Mouse (Mus musculus): ENCODE data around the gene Gipc3.

- TF ChIP-seq POLR2A (IDR thresholded peaks at IDR 0.05; ENCODE audit: insufficient read depth, low read depth, low read length), result no peak
- no peak for TF ChIP-seq CTCF (IDR thresholded peaks at IDR 0.05)
These were observed 29.5 kb downstream of the Gipc3 start for GRCm38 (mm10) chr10:81313581-81313980.
